12 mouse cellular contexts compared by ENCODE assay signal in the genomic region with DNA sequence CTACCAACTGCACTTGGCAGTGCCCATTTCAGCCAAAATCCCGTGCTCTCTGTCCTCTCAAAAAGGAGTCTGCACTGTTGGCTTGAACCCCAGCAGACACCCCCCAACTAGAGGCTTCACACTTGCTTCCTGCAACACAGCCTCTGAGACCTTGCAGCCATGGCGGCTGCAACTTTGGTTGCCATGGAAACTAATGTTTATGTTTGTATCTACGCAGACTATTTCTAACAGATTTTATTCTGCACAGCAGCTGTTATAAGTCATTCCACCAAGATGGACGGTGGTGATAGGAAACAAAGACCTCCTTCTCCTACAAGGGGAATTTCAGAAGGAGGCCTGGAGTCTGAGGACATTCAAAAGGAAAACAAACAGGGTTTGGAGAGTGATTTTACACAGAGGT.
A peak's percentile ranks its signal among the peaks of the same experiment; 100 is the strongest.
DNase-seq lines count a peak whose midpoint lies in the region; ATAC-seq and TF ChIP-seq lines count a peak whose summit lies in the region.
"Had no signal": no experiment of that assay in that cellular context is flagged by ENCODE, and none has a peak within 500 bp of the region (broad histone marks: within the 10 kb centered on the region; RNA-seq: fewer than 3 reads in every experiment).

No protein-coding gene starts in this region.

- H3K4me2 ChIP-seq in limb, embryonic 11.5 days (ENCODE audit: low read depth, severe bottlenecking) = no peak overlapping the region
- peak overlapping the region; percentile 33 for H3K4me2 ChIP-seq in embryonic facial prominence, embryonic 13.5 days
- no peak overlapping the region for H3K4me2 ChIP-seq in hindbrain, postnatal 0 days (ENCODE audit: low read depth, low read length)
- no peak overlapping the region for H3K4me2 ChIP-seq in neural tube, embryonic 12.5 days (replicated peaks)
- H3K4me2 ChIP-seq: heart, embryonic 12.5 days; liver, embryonic 13.5 days had no signal

- H3K36me3 ChIP-seq in limb, embryonic 11.5 days (ENCODE audit: control insufficient read depth, insufficient read depth, low read length) = no peaks in the 10 kb centered on the region
- H3K36me3 ChIP-seq in limb, embryonic 10.5 days = no peaks in the 10 kb centered on the region
- no peaks in the 10 kb centered on the region for H3K36me3 ChIP-seq in embryonic facial prominence, embryonic 13.5 days
- no peaks in the 10 kb centered on the region for H3K36me3 ChIP-seq in hindbrain, postnatal 0 days (ENCODE audit: insufficient read depth, low read length)
- H3K36me3 ChIP-seq in neural tube, embryonic 12.5 days = no peaks in the 10 kb centered on the region
- H3K36me3 ChIP-seq: heart, embryonic 12.5 days; liver, embryonic 13.5 days had no signal

- peak; percentile 26 for DNase-seq in limb, embryonic 11.5 days (ENCODE audit: low spot score)
- DNase-seq in limb, embryonic 10.5 days (ENCODE audit: low spot score) = no peak
- DNase-seq in hindbrain, postnatal 0 days (ENCODE audit: low spot score) = peak; percentile 71
- no peak for DNase-seq in right cerebral cortex, adult 2 months (ENCODE audit: low spot score in 2 of 2)
- DNase-seq in adrenal gland, postnatal 14 days = no peak
- DNase-seq: cerebellum, adult 9-10 months; liver, embryonic 13.5 days; thymus, postnatal 36 days had no signal

- H3K27ac ChIP-seq in limb, embryonic 11.5 days (replicated peaks; ENCODE audit: low read depth, low read length) = no peak overlapping the region
- H3K27ac ChIP-seq in limb, embryonic 10.5 days = no peak overlapping the region
- H3K27ac ChIP-seq in embryonic facial prominence, embryonic 13.5 days = peak overlapping the region; percentile 75
- H3K27ac ChIP-seq in hindbrain, postnatal 0 days = peak overlapping the region; percentile 46
- H3K27ac ChIP-seq in neural tube, embryonic 12.5 days = no peak overlapping the region
- H3K27ac ChIP-seq: layer of hippocampus, adult 2 months; liver, embryonic 13.5 days had no signal

- no peak overlapping the region for H3K4me3 ChIP-seq in limb, embryonic 11.5 days (ENCODE audit: low read depth, low read length)
- no peak overlapping the region for H3K4me3 ChIP-seq in limb, embryonic 10.5 days
- no peak overlapping the region for H3K4me3 ChIP-seq in embryonic facial prominence, embryonic 13.5 days
- no peak overlapping the region for H3K4me3 ChIP-seq in hindbrain, postnatal 0 days (ENCODE audit: low read length)
- H3K4me3 ChIP-seq in neural tube, embryonic 12.5 days = no peak overlapping the region
- H3K4me3 ChIP-seq: heart, embryonic 12.5 days; layer of hippocampus, adult 2 months; liver, embryonic 13.5 days had no signal

- H3K4me1 ChIP-seq in limb, embryonic 11.5 days (ENCODE audit: control insufficient read depth, insufficient read depth, low read length) = peaks cover 5% of the 10 kb centered on the region; the same call in 1 of the 2 replicates
- H3K4me1 ChIP-seq in limb, embryonic 10.5 days = peaks cover 20% of the 10 kb centered on the region
- peaks cover 26% of the 10 kb centered on the region for H3K4me1 ChIP-seq in embryonic facial prominence, embryonic 13.5 days
- 0 out of 2 replicates have a peak, but pooled peaks cover 5% of the 10 kb centered on the region for H3K4me1 ChIP-seq in hindbrain, postnatal 0 days (ENCODE audit: insufficient read depth, low read length)
- H3K4me1 ChIP-seq in neural tube, embryonic 12.5 days = peaks cover 17% of the 10 kb centered on the region
- H3K4me1 ChIP-seq: heart, embryonic 12.5 days; liver, embryonic 13.5 days had no signal

- no peak for TF ChIP-seq CTCF in hindbrain, postnatal 0 days (IDR thresholded peaks at IDR 0.05; ENCODE audit: low read depth)

- no peaks in the 10 kb centered on the region for H3K27me3 ChIP-seq in limb, embryonic 11.5 days (ENCODE audit: control insufficient read depth, insufficient read depth, low read length)
- no peaks in the 10 kb centered on the region for H3K27me3 ChIP-seq in limb, embryonic 10.5 days (ENCODE audit: low read depth, poor library complexity, severe bottlenecking)
- no peaks in the 10 kb centered on the region for H3K27me3 ChIP-seq in embryonic facial prominence, embryonic 13.5 days
- no peaks in the 10 kb centered on the region for H3K27me3 ChIP-seq in hindbrain, postnatal 0 days (ENCODE audit: insufficient read depth, low read length)
- no peaks in the 10 kb centered on the region for H3K27me3 ChIP-seq in neural tube, embryonic 12.5 days (replicated peaks)
- H3K27me3 ChIP-seq: heart, embryonic 12.5 days; liver, embryonic 13.5 days had no signal

- no peak overlapping the region for H3K9ac ChIP-seq in limb, embryonic 11.5 days (ENCODE audit: low read length)
- H3K9ac ChIP-seq in embryonic facial prominence, embryonic 13.5 days = no peak overlapping the region
- H3K9ac ChIP-seq in hindbrain, postnatal 0 days (replicated peaks; ENCODE audit: low read length) = no peak overlapping the region
- no peak overlapping the region for H3K9ac ChIP-seq in neural tube, embryonic 12.5 days
- H3K9ac ChIP-seq: heart, embryonic 12.5 days; liver, embryonic 13.5 days had no signal

- no peaks in the 10 kb centered on the region for H3K9me3 ChIP-seq in limb, embryonic 11.5 days (ENCODE audit: control insufficient read depth, low read length)
- H3K9me3 ChIP-seq in limb, embryonic 10.5 days (replicated peaks) = no peaks in the 10 kb centered on the region
- H3K9me3 ChIP-seq in embryonic facial prominence, embryonic 13.5 days = no peaks in the 10 kb centered on the region
- H3K9me3 ChIP-seq in hindbrain, postnatal 0 days (ENCODE audit: low read length) = no peaks in the 10 kb centered on the region
- no peaks in the 10 kb centered on the region for H3K9me3 ChIP-seq in neural tube, embryonic 12.5 days
- H3K9me3 ChIP-seq: heart, embryonic 12.5 days had no signal

- WGBS in limb, embryonic 11.5 days = 42% methylated on average over 4 of the region's 4 CpGs
- WGBS in limb, embryonic 10.5 days = 68% methylated on average over 4 of the region's 4 CpGs
- 12% methylated on average over 4 of the region's 4 CpGs for WGBS in embryonic facial prominence, embryonic 13.5 days
- 14% methylated on average over 4 of the region's 4 CpGs for WGBS in hindbrain, postnatal 0 days
- 30% methylated on average over 4 of the region's 4 CpGs for WGBS in neural tube, embryonic 12.5 days

- ATAC-seq in limb, embryonic 11.5 days (ENCODE audit: insufficient number of reproducible peaks, low FRiP score, low TSS enrichment, low read depth) = no peak
- peak; percentile 34; the same call in 1 of the 2 replicates for ATAC-seq in embryonic facial prominence, embryonic 13.5 days (ENCODE audit: insufficient number of reproducible peaks, insufficient read depth, low FRiP score, low TSS enrichment, low read depth)
- peak; percentile 70 for ATAC-seq in hindbrain, postnatal 0 days
- peak; percentile 33; the same call in 1 of the 2 replicates for ATAC-seq in neural tube, embryonic 12.5 days (ENCODE audit: low FRiP score, low read depth)

Comparison
In these comparisons a context has a peak if more than half of its experiments do, and no peak if none do; other contexts are left out.
1. DNase-seq: peak in limb, embryonic 11.5 days (single experiment) and hindbrain, postnatal 0 days (single experiment); none in limb, embryonic 10.5 days (single experiment), right cerebral cortex, adult 2 months (0 of 2) and adrenal gland, postnatal 14 days (single experiment).
2. H3K27ac ChIP-seq: peak in embryonic facial prominence, embryonic 13.5 days (single experiment) and hindbrain, postnatal 0 days (single experiment); none in limb, embryonic 11.5 days (single experiment), limb, embryonic 10.5 days (single experiment) and neural tube, embryonic 12.5 days (single experiment).